Mouse (Mus musculus) gastrocnemius, adult 2 months (tissue): ENCODE measurements around the gene Rrp9. TPM values are rescaled to one million over a fixed set of nuclear protein-coding genes. Genes with fewer than 3 reads are reported as not detected.
"Not testable (repeated sequence)": the region's sequence is repeated elsewhere in the genome, so short reads cannot be mapped to it uniquely, and the experiment has no call there.

ENCODE experiments used
- DNase-seq: peaks from one replicate; pipeline ENCODE4 v3.0.0; 2022
- H3K27ac ChIP-seq: fragments of 200-600 bp; 2 replicates; pipeline ENCODE4 v1.8.1; 2022; ENCODE audit warnings: mild to moderate bottlenecking
- H3K4me3 ChIP-seq: fragments of 200-600 bp; 2 replicates; pipeline ENCODE4 v1.8.1; 2022; ENCODE audit warnings: mild to moderate bottlenecking, moderate library complexity
- CTCF ChIP-seq: fragments of 200-600 bp; IDR thresholded peaks from 2 replicates; pipeline ENCODE4 v1.8.1; 2022; ENCODE audit warnings: antibody characterized with exemption, mild to moderate bottlenecking, moderate library complexity
- intact Hi-C: fragments of 180-260 bp; cut with DNase I; formaldehyde crosslinking; loops from one replicate; pipeline ENCODE4 v1.15.1; 2025
- total RNA-seq, 2 experiments: library from RNA; stranded (reverse); gene quantifications; 2 replicates each; pipeline ENCODE4 v1.2.3; 2021

Rrp9 gene
- total RNA-seq, 2 experiments from 2014 or later, result 23.9 to 24.7 TPM

DNA sequence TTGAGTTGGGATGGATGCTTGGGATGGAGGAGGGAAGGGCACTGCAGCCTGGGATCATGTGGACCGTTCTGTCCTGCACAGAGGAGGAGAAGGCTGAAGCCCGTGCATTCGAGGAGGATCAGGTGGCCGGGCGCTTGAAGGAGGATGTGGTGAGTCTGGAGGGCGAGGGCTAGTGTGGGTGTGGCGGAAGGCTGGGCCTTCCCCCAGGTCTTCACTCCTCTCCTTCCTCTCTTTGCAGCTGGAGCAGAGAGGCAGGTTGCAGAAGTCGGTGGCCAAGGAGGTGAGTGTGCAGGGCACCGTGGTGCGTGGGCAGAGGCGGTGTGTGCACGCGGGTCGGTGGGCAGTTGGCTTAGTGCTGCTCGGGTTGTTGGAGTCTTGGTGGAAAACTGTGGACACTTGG, 5.3 kb downstream of the Rrp9 start:
- DNase-seq, result peak; percentile 16
- Histone ChIP-seq H3K4me3 (no peak overlapping the region), H3K27ac (no peak overlapping the region)
- intact Hi-C loops, result no loop called here
- TF ChIP-seq CTCF, result no peak

DNA sequence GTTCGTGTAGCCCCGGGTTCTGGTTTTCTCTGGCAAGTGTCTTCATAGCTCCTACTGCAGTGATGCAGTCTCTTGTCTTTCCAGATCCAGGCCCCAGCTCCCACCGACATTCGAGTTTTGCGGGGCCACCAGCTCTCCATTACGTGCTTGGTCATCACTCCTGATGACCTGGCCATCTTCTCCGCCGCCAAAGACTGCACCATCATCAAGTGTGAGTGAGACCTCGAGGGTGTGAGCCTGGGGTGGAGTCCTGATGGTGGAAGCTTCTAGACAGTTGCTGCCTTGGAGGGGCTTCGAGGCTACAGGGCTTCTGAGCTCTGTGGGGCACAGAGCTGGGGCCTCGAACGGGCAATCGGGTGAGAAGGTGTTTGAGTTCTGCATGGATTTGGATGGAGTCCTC, 5.9 kb downstream of the Rrp9 start:
- H3K27ac ChIP-seq, result no peak overlapping the region
- DNase-seq, result no peak
- intact Hi-C loops, result no loop called here
- TF ChIP-seq CTCF, result no peak
- H3K4me3 ChIP-seq, result no peak overlapping the region

DNA sequence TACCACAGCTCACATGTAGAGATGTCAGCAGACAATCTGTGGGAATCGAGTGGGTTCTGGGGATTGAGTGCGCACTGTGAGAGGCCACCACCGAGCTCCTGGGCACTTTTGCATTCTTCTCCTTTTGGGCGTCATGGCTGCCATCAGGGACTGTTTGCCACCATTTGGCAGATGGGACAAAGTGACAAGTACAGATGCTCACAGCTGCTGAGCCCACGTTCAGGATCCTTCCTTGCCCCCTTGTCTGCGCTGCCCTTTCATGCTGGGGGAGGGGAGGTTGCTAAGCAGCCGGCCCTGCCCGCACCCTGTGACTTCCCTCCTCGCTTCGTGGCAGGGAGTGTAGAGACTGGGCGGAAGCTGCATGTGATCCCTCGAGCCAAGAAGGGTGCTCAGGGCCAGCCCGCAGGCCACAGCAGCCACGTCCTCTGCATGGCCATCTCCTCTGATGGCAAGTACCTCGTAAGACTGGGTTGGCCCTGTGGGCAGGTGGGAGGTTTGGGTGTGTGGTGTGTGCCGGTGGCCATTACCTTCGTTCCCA, 6.9 kb downstream of the Rrp9 start:
- intact Hi-C loops, result no loop called here
- TF ChIP-seq CTCF, result no peak
- peak; percentile 16 for DNase-seq

DNA sequence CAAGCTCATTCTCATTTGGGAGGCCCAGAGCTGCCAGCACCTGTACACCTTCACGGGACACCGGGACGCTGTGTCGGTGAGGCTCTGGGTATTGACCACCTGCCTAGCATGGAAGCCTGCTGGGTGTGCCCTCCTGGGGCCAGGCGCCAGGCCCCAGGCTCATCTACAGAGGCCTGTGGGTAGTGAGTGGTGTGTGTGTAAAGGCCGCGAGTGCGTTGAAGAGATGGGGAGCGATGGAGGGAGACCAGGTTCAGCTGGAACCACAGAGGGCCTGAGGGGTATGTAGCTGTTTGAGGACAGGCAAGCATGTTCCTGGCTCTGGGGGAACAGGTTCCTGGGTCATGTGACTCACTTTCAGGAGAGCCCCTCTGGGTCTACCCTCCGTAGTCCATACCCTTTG, 7.4 kb downstream of the Rrp9 start:
- DNase-seq, result no peak
- Histone ChIP-seq H3K27ac (no peak overlapping the region), H3K4me3 (no peak overlapping the region)
- TF ChIP-seq CTCF, result no peak
- intact Hi-C loops, result no loop called here

More for the DNA sequence above, 6.9 kb downstream of the Rrp9 start:
- Histone ChIP-seq H3K27ac (no peak overlapping the region), H3K4me3 (no peak overlapping the region)

DNA sequence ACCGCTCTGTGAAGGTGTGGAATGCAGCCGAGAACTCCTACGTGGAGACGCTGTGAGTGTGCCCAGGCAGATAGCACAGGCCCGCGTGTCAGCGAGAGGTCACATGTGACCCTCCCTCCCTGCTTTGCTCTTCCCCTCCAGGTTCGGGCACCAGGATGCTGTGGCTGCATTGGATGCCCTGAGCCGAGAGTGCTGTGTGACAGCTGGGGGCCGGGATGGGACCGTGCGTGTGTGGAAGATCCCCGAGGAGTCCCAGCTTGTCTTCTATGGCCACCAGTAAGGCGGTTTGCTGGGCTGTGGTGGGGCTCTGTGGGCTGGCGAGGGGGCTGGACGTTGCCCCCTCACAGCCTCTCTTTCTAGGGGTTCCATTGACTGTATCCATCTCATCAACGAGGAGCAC, 7.8 kb downstream of the Rrp9 start:
- intact Hi-C loops, result no loop called here
- no peak for TF ChIP-seq CTCF
- Histone ChIP-seq H3K4me3 (no peak overlapping the region), H3K27ac (no peak overlapping the region)
- DNase-seq, result no peak

DNA sequence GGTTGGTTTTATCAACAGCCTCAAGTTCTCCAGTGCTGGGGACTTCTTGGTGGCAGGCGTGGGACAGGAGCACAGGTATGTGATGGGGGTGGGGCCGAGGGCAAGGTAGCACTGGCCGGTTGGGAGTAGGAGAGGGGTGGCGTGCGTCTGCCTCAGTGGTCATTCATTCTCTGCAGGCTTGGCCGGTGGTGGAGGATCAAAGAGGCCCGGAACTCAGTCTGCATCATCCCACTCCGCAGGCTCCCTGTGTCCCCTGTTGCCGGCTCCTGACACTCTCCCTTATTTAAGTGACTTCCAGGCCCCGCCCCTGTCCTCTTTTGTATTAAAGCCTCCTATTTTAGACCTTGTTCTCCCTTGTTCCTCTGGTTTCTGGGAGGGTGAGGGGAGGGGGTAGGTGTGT, 9.3 kb downstream of the Rrp9 start:
- no peak for DNase-seq
- no peak for TF ChIP-seq CTCF
- no peak overlapping the region for H3K4me3 ChIP-seq
- peak overlapping the region; percentile 8; the same call in 1 of the 2 replicates for H3K27ac ChIP-seq
- intact Hi-C loops, result no loop called here

DNA sequence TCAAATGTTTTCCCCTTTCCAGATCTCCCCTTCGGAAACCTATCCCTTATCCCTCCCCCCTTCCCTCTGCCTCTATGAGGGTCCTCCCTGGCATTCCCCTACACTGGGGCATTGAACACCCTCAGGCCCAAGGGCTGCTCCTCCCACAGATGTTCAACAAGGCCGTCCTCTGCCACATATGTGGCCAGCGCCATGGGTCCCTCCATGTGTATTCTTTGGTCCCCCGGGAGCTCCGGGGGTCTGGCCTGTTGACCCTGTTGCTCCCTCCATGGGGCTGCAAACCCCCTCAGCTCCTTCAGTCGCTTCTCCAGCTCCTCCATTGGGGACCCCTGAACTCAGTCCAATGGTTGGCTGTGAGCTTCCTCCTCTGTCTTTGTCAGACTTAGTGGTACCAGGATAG, 11.8 kb downstream of the Rrp9 start:
- H3K4me3 ChIP-seq, intact Hi-C loops, DNase-seq, H3K27ac ChIP-seq: not testable (repeated sequence)

DNA sequence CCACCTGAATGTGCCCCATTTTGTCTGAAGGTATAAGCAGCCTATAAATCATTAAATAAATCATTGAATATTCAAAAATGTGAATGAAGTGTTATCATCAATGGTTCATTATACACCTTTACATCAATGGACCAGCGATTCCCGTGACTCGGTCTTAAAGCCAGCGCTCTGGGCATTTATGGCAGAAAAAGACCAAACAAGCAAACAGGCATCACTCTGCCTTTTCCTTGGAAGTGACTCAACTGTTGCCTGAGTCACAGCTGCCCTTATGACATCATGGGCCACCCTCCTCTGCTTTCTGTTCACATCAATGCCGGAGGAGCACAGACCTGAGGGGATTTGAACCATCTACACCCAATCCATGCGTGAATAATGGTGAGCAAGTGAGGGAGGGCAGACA, 23.9 kb downstream of the Rrp9 start, which contains the start of gene Iqcf1:
Iqcf1 (plus strand) TSS at position 301 of the 400 bp plus-strand sequence.
- H3K4me3 ChIP-seq, result no peak within 1 kb of the TSS
- H3K27ac ChIP-seq, result no peak within 1 kb of the TSS
- no peak for DNase-seq
- intact Hi-C loops, result no loop called here
- TF ChIP-seq CTCF, result no peak

DNA sequence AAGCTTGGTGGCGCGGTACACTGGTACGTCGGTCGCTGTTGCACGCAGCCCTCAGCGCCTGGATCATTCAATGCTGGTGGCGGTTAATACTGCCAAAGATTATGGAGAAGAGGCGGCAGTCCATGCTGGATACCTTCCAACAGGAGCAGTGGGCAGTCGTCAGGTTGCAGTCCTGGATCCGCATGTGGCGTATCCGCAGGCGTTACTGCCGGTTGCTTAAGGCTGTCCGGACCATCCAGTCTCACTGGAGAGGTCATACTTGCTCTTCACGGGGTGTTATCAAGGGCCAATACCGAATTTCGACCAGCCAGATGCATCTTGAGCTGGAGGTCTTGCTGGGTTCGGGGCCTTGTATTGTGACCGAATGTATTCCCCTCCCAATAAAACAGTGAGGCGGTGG, 26.1 kb downstream of the Rrp9 start:
- Histone ChIP-seq H3K27ac (no peak overlapping the region), H3K4me3 (no peak overlapping the region)
- intact Hi-C loops, result no loop called here
- TF ChIP-seq CTCF, result no peak
- DNase-seq, result no peak

DNA sequence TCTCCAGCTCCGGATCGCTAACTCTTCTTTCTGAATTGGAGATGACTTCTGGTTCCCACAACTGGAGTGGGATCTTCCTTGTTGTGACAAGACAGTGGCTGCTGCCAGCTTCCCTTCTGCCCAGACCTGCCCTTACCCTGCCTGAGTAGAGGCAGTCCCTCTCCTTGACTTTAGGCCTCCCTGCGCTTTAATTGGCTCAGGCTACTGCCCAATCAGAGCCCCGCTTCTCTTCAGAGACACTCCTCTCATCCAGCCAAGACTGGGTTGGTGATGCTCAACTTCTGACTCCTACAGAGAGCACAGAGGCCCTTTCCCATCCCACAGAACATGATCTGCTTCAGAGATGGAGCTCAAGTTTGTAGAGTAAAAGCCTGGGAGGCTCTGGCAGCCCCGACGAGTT, 28.5 kb downstream of the Rrp9 start:
- TF ChIP-seq CTCF, result no peak
- intact Hi-C loops, result no loop called here
- no peak overlapping the region for H3K4me3 ChIP-seq
- no peak overlapping the region for H3K27ac ChIP-seq
- no peak for DNase-seq

DNA sequence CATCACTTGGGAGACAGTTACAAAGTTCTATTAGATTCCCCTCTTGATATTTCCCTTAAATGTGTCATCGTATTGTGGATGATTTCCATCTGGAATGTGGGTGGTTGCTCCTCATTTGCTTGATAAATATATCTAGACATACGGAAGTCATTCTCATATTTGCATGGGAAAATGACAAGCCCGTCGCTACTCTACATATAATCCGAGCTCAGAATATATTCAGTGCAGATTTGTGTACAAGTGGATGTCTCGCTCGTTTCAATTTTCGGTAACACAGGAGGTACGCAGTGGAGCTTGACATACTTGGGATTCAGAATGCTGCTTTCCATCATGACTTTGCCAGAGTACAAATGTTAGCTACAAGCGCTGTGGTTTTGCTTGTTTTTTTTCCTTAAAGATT, 33.6 kb downstream of the Rrp9 start:
- DNase-seq, result no peak
- Histone ChIP-seq H3K27ac (no peak overlapping the region), H3K4me3 (no peak overlapping the region)
- intact Hi-C loops, result no loop called here
- TF ChIP-seq CTCF, result no peak

DNA sequence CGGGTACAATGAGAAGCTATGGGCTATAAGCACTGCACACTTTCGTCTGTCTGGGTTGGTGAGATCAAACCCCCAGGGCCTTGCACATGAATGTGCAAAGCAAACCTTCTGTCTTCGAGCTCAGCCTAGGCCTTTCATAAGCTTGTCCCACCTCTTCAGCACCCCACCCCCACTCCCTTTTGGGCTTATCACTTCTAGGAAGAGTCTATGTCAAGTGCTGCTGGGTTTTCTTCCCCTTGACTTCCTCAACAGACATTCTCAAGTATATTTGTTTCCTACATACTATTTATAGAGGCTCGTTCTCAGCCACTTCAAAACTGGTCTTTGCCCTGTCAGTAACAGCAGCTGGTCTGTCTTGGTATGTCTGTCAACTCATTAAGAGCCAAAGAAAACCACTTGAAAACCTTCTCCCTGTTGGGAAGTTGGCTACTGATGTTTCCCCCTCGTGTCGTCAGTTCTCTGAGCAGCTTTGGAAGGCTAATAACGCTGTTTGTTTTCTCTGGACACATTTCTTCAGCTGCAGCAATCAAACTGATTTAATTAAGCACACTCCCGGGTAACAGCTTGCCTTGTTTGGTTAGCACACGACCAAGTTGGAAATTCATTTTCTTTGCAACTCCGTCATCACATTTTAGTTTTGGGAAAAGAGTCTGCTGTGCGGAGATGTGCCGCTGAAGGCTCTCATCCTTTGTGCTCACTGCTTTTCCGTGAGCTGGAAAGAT, 37.1 kb downstream of the Rrp9 start:
- intact Hi-C loops, result no loop called here
- TF ChIP-seq CTCF, result no peak
- DNase-seq, result no peak
- no peak overlapping the region for H3K4me3 ChIP-seq
- H3K27ac ChIP-seq, result no peak overlapping the region

DNA sequence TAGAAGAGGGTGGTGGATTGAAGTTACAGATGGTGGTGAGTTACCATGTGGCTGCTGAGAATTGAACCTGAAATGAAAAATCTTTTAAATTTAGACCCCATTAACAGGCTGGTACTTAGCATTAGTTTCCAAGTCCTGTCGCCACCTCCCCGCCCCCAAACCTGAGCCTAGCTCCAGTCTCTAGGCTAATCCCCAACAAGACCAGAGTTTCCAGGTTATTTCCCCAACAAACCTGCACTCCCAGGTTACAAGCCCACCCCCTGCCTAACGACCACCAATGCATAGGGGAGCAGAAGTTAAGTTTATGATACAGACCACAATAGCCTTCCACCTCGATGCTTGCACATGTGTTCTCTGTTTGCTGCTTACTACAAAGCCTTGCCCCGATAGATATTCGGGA, 37.8 kb downstream of the Rrp9 start:
- no peak for TF ChIP-seq CTCF
- H3K27ac ChIP-seq, result no peak overlapping the region
- intact Hi-C loops, result no loop called here
- H3K4me3 ChIP-seq, result no peak overlapping the region
- DNase-seq, result no peak

DNA sequence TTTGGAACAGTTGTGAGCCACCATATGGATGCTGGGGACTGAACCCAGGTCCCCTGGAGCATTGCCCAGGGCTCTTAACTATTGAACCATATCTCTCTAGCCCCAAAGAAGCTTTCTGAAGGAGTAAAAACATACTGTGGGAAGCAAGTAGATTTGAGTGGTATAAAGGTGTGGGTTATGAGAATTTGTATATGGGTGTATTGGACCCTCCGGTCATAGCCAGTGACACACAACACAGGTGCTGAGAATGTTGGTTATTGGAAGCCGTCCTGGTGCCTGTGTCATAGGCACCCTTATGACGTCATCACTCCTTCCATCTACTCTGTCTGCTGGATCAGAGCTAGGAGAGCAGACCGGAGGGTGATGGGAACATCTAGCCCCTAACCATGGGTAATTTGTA, 38.5 kb downstream of the Rrp9 start, which contains the start of gene Iqcf5:
Iqcf5 (plus strand) TSS at position 301 of the 400 bp plus-strand sequence.
- no peak for DNase-seq
- no peak within 1 kb of the TSS for H3K27ac ChIP-seq
- no peak within 1 kb of the TSS for H3K4me3 ChIP-seq
- TF ChIP-seq CTCF, result no peak
- intact Hi-C loops, result no loop called here
